Mouse (Mus musculus) hindbrain, embryonic 12.5 days (tissue): ENCODE measurements around the gene Ubl4a. TPM values are rescaled to one million over a fixed set of nuclear protein-coding genes. Genes with fewer than 3 reads are reported as not detected.
A peak's percentile ranks its signal among the peaks of the same experiment; 100 is the strongest.

Experiments
- ATAC-seq: fragments of 200-750 bp; cut with Nextera tagmentation; 2 replicates; pipeline ENCODE4 v1.8.0; 2017; ENCODE audit warnings: moderate TSS enrichment; ENCODE audit not compliant: low FRiP score
- H3K27ac ChIP-seq: fragments of 300-500 bp; sonication (generic); 2 replicates; pipeline ENCODE4 v1.5.1; 2016; ENCODE audit warnings: mild to moderate bottlenecking
- H3K27me3 ChIP-seq: fragments of 300-500 bp; sonication (generic); 2 replicates; pipeline ENCODE4 v1.6.1; 2016; ENCODE audit warnings: mild to moderate bottlenecking
- H3K36me3 ChIP-seq: fragments of 300-500 bp; sonication (generic); 2 replicates; pipeline ENCODE4 v1.6.1; 2016; ENCODE audit warnings: mild to moderate bottlenecking
- H3K4me1 ChIP-seq: fragments of 300-500 bp; sonication (generic); 2 replicates; pipeline ENCODE4 v1.6.1; 2016
- H3K4me2 ChIP-seq: fragments of 300-500 bp; sonication (generic); replicated peaks from 2 replicates; pipeline ENCODE4 v1.6.1; 2016; ENCODE audit warnings: mild to moderate bottlenecking
- H3K4me3 ChIP-seq: fragments of 300-500 bp; sonication (generic); 2 replicates; pipeline ENCODE4 v1.5.1; 2016; ENCODE audit warnings: mild to moderate bottlenecking
- H3K9ac ChIP-seq: fragments of 300-500 bp; sonication (generic); 2 replicates; pipeline ENCODE4 v1.6.1; 2016; ENCODE audit warnings: mild to moderate bottlenecking, moderate library complexity
- H3K9me3 ChIP-seq: fragments of 300-500 bp; sonication (generic); replicated peaks from 2 replicates; pipeline ENCODE4 v1.6.1; 2016; ENCODE audit warnings: mild to moderate bottlenecking
- WGBS: fragments of 180-500 bp; shearing (Covaris S2); methylation state at CpG from one replicate; pipeline ENCODE4 v1.1.7; 2016; 5-methylcytosine and 5-hydroxymethylcytosine counted together
- microRNA-seq: library from miRNA; unstranded; fragments of <30 nt; microRNA quantifications from one replicate; pipeline ENCODE4, GENCODE M21; 2017
- polyA plus RNA-seq: library from polyadenylated mRNA; unstranded; fragments of >200 nt; fragmentation: Nextera tagmentation; extraction: Ambion mirVana; gene quantifications from 2 replicates; pipeline ENCODE4 v1.2.1, GENCODE M21; 2016

Gene Ubl4a
- polyA plus RNA-seq, 1 experiment from 2014 or later, result 56.7 TPM

DNA sequence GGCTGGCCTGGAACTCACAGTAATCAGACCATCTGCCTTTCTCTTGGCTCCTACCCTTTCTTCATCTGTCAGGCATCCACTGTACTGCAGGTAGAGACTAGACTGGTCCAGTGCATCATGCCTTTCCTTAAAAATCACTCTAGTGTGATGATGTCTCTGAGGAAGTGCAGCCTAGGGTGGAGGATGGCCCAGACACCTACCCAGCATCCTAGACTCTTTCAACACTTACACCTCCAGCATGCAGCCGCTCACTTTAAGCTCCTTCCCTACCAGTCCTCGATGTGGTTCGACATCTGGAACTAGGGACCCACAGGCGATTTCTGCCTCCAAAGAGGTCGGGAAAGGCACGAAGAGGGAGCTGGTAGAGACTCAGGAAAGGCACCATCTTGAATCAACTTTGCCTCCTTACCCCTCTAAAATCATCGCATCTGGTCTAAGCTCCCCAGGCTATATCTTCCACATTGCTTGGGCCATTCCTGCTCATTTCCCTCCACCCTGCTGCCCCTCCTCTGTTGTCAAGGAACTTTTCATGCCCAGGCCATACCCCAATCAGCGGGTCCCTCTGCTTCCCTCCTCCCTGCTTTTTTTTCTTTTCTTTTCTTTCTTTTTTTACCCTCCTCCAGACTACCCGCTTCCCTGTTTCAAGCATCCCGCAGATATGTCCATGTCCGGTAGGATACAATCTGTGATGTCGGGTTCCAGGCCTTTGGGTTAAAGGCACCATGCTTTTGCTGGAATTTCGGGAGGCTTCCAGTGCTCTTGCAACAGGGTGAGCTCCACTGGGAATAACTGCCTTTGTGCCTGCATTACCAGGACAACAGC, 20.2 kb downstream of the Ubl4a start:
- Histone ChIP-seq H3K4me1 (no peaks in the 10 kb centered on the region), H3K9ac (peak overlapping the region; percentile 58), H3K9me3 (no peaks in the 10 kb centered on the region), H3K27me3 (no peaks in the 10 kb centered on the region), H3K4me2 (peak overlapping the region; percentile 56), H3K36me3 (no peaks in the 10 kb centered on the region), H3K27ac (peak overlapping the region; percentile 35), H3K4me3 (peak overlapping the region; percentile 41)
- 31% methylated on average over 13 of the region's 13 CpGs for WGBS
- peak; percentile 80 for ATAC-seq

DNA sequence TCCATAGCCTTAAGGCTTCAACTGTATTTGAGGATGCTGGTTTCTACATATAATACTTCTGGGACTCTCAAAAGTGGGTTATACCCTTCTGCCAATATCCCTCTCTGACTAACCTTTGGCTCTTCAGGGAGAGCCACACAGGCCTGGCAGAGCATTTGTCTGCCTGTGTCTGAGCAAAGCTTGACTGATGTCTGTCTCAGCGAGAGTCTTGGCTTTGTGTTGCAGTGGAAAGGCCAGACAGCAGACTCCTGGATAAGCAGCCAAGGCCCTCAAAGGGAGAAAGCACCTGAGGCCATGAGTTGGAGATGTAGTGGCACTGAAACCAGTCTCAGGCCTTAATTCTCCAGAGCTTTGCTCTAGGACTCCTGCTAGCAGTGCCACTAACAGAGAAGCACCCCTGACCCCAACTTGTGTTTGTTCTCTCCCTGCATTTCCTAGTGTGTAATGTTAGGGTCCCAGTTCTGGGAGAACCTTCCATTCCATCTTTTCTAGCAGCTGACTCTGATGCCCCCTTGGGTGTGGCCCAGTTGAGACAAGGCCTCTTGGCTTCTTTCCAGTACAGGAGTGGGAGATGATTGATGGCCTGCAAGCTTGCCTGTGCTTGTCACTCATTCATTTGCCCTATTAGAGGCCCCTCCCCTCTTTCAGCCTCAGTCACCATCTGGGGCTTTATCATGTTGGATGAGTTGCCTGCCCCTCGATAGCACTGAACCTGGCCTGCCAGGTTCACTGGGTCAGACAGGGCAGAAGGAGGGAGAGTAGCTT, 42.7 kb downstream of the Ubl4a start:
- 38% methylated on average over 2 of the region's 2 CpGs for WGBS
- Histone ChIP-seq H3K4me1 (peaks cover 31% of the 10 kb centered on the region), H3K4me3 (peak overlapping the region; percentile 53), H3K27me3 (no peaks in the 10 kb centered on the region), H3K36me3 (peaks cover 23% of the 10 kb centered on the region; the same call in 1 of the 2 replicates), H3K9ac (peak overlapping the region; percentile 64), H3K27ac (peak overlapping the region; percentile 52), H3K9me3 (no peaks in the 10 kb centered on the region), H3K4me2 (peak overlapping the region; percentile 59)
- ATAC-seq, result no peak

DNA sequence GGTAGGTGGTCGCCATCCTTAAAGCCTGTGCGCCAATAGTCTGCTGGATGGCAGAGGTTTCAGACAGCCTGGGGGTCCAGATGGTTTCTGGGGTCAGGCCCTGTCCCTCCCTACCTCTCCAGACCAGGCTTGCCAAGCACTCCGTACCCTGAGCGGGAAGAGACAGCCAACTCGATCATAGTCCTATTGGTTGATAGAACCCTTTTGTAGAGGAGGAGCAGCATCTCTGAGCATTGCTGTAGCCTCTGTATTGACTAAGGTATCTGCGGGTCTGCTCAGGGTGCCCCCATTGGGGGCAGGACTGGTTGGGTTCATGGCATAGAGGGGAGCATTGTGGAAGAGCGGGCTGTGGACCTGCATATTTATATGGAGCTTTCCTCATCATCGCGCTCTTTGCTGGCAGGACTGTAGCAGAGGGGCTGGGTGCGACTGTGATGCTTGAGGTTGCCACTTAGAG, 43.8 kb downstream of the Ubl4a start:
- Histone ChIP-seq H3K4me2 (peak overlapping the region; percentile 59), H3K4me3 (peak overlapping the region; percentile 53), H3K9ac (peak overlapping the region; percentile 64), H3K36me3 (peaks cover 21% of the 10 kb centered on the region; the same call in 1 of the 2 replicates), H3K4me1 (peaks cover 31% of the 10 kb centered on the region), H3K9me3 (no peaks in the 10 kb centered on the region), H3K27ac (peak overlapping the region; percentile 52), H3K27me3 (no peaks in the 10 kb centered on the region)
- 26% methylated on average over 9 of the region's 10 CpGs for WGBS
- peak; percentile 64 for ATAC-seq

DNA sequence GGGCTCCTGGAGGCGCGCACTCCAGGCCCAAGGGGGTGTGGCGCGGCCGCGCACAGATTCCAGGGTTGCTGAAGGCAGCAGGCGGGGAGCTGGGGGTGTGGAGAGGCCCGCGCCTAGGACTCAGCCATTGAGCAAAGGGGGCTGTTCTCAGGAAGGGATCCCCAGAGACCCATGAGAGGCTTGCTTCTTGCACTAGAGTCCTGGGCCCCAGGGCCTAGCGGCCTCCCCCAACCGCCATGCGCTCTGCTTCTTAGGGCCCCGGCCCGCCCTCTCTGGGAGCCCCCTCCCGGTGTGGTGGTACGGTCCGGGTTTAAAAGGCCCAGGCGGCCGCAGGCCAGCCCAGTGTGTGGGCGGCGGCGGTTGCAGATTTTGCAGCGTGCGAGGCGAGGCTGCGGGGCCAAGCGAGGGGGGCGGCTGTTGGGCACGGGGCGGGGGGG, 44.3 kb downstream of the Ubl4a start, which contains the start of gene Plxna3:
Plxna3 (plus strand) TSS at position 342 of the 437 bp plus-strand sequence.
- Histone ChIP-seq H3K27me3 (no peaks in the 10 kb centered on the region), H3K9ac (peak within 1 kb of the TSS; percentile 64), H3K4me3 (peak within 1 kb of the TSS; percentile 53), H3K4me2 (peak within 1 kb of the TSS; percentile 59), H3K4me1 (peaks cover 28% of the 10 kb centered on the region), H3K27ac (peak within 1 kb of the TSS; percentile 87), H3K9me3 (no peaks in the 10 kb centered on the region), H3K36me3 (peaks cover 16% of the 10 kb centered on the region; the same call in 1 of the 2 replicates)
- ATAC-seq, result peak; percentile 94
- WGBS, result 16% methylated on average over 26 of the region's 30 CpGs

Small RNA genes within 50 kb of the gene (microRNA-seq; reads per million reads assigned to microRNA genes)
- not detected for gene Mir7092

Other genes starting within 250 kb of the Ubl4a start
- not detected in 2 replicates for gene Opn1mw, start 245.8 kb downstream of the Ubl4a start, polyA plus RNA-seq
- 14.9 and 16.7 TPM in 2 replicates for gene Mecp2, start 237.9 kb downstream of the Ubl4a start, polyA plus RNA-seq
- gene Tex28, start 205.4 kb downstream of the Ubl4a start, polyA plus RNA-seq, result not detected in 2 replicates
- gene Tktl1, start 196.0 kb downstream of the Ubl4a start, polyA plus RNA-seq, result 0.10 and 0.18 TPM in 2 replicates
- gene Flna, start 123.4 kb downstream of the Ubl4a start, polyA plus RNA-seq, result 253 and 262 TPM in 2 replicates
- gene Emd, start 118.5 kb downstream of the Ubl4a start, polyA plus RNA-seq, result 17.0 and 18.2 TPM in 2 replicates
- gene Rpl10, start 102.4 kb downstream of the Ubl4a start, polyA plus RNA-seq, result 520 and 550 TPM in 2 replicates
- 80.2 and 85.6 TPM in 2 replicates for gene Taz, start 91.3 kb downstream of the Ubl4a start, polyA plus RNA-seq
- 6.3 and 6.5 TPM in 2 replicates for gene Dnase1l1, start 90.9 kb downstream of the Ubl4a start, polyA plus RNA-seq
- 140 and 143 TPM in 2 replicates for gene Atp6ap1, start 76.1 kb downstream of the Ubl4a start, polyA plus RNA-seq
- gene Gdi1, start 68.2 kb downstream of the Ubl4a start, polyA plus RNA-seq, result 697 and 732 TPM in 2 replicates
- 62.3 and 65.8 TPM in 2 replicates for gene Fam50a, start 60.2 kb downstream of the Ubl4a start, polyA plus RNA-seq
- 48.6 and 51.8 TPM in 2 replicates for gene Plxna3, start 44.2 kb downstream of the Ubl4a start, polyA plus RNA-seq
- 90.1 and 94.4 TPM in 2 replicates for gene Lage3, start 19.6 kb downstream of the Ubl4a start, polyA plus RNA-seq
- gene Slc10a3, start 131 bp upstream of the Ubl4a start, polyA plus RNA-seq, result 10.1 and 10.5 TPM in 2 replicates
- gene Fam3a, start 20.1 kb upstream of the Ubl4a start, polyA plus RNA-seq, result 32.1 and 33.7 TPM in 2 replicates
- 24.2 and 27.7 TPM in 2 replicates for gene Ikbkg, start 20.1 kb upstream of the Ubl4a start, polyA plus RNA-seq
- 48.8 and 52.9 TPM in 2 replicates for gene G6pdx, start 56.0 kb upstream of the Ubl4a start, polyA plus RNA-seq
- not detected in 2 replicates for gene Gm6880, start 108.2 kb upstream of the Ubl4a start, polyA plus RNA-seq
- gene Olfr1326-ps1, start 201.7 kb upstream of the Ubl4a start, polyA plus RNA-seq, result not detected in 2 replicates
- gene Olfr1325, start 219.5 kb upstream of the Ubl4a start, polyA plus RNA-seq, result not detected in 2 replicates